ENCODE assay signal across 7 mouse cellular contexts in genomic region chr7:145302488-145303285, GRCm38 (mm10). TPM values are rescaled to one million over a fixed set of nuclear protein-coding genes. Genes with fewer than 3 reads are reported as not detected.
DNase-seq lines count a peak whose midpoint lies in the region; ATAC-seq and TF ChIP-seq lines count a peak whose summit lies in the region.

No protein-coding gene starts in this region.

- ATAC-seq in heart, embryonic 13.5 days (ENCODE audit: extremely low read depth, insufficient number of reproducible peaks, low FRiP score, low TSS enrichment) = peak; percentile 64; the same call in 1 of the 2 replicates
- ATAC-seq in kidney, embryonic 16.5 days (ENCODE audit: low FRiP score, low TSS enrichment) = peak; percentile 95
- ATAC-seq in stomach, embryonic 14.5 days (ENCODE audit: insufficient number of reproducible peaks, insufficient read depth, low FRiP score, low read depth) = peak; percentile 86

- H3K9ac ChIP-seq in heart, embryonic 13.5 days = peak overlapping the region; percentile 66
- peak overlapping the region; percentile 61 for H3K9ac ChIP-seq in kidney, embryonic 16.5 days (replicated peaks; ENCODE audit: low read length)
- H3K9ac ChIP-seq in stomach, embryonic 14.5 days (replicated peaks; ENCODE audit: low read depth, low read length) = no peak overlapping the region

- TF ChIP-seq CTCF in embryonic fibroblast, embryonic 13.5 days (IDR thresholded peaks at IDR 0.05; ENCODE audit: borderline replicate concordance, insufficient read depth, low read length) = no peak

- peak; percentile 62; the same call in 1 of the 2 replicates for TF ChIP-seq POLR2A in embryonic fibroblast, embryonic 13.5 days (IDR thresholded peaks at IDR 0.05; ENCODE audit: low read depth, low read length)

- H3K4me2 ChIP-seq in heart, embryonic 13.5 days = peak overlapping the region; percentile 66
- H3K4me2 ChIP-seq in kidney, embryonic 16.5 days (replicated peaks; ENCODE audit: low read depth, low read length) = peak overlapping the region; percentile 55
- peak overlapping the region; percentile 41 for H3K4me2 ChIP-seq in stomach, embryonic 14.5 days (replicated peaks; ENCODE audit: low read depth, low read length)

- peaks cover 13% of the 10 kb centered on the region for H3K4me1 ChIP-seq in embryonic fibroblast, embryonic 13.5 days (ENCODE audit: control insufficient read depth, insufficient read depth, low read length)
- H3K4me1 ChIP-seq in heart, embryonic 13.5 days = peaks cover 19% of the 10 kb centered on the region
- peaks cover 19% of the 10 kb centered on the region; the same call in 1 of the 2 replicates for H3K4me1 ChIP-seq in kidney, embryonic 16.5 days (ENCODE audit: insufficient read depth, low read length)
- H3K4me1 ChIP-seq in stomach, embryonic 14.5 days (ENCODE audit: control insufficient read depth, insufficient read depth, low read length) = peaks cover 24% of the 10 kb centered on the region

- no peaks in the 10 kb centered on the region for H3K36me3 ChIP-seq in heart, embryonic 13.5 days
- no peaks in the 10 kb centered on the region for H3K36me3 ChIP-seq in kidney, embryonic 16.5 days (ENCODE audit: insufficient read depth, low read length)
- H3K36me3 ChIP-seq in stomach, embryonic 14.5 days (ENCODE audit: control insufficient read depth, insufficient read depth, low read length) = no peaks in the 10 kb centered on the region

- WGBS in heart, embryonic 13.5 days = 7% methylated on average over 20 of the region's 20 CpGs
- 3% methylated on average over 20 of the region's 20 CpGs for WGBS in kidney, embryonic 16.5 days
- WGBS in stomach, embryonic 14.5 days = 6% methylated on average over 20 of the region's 20 CpGs

- H3K9me3 ChIP-seq in heart, embryonic 13.5 days = no peaks in the 10 kb centered on the region
- H3K9me3 ChIP-seq in kidney, embryonic 16.5 days (ENCODE audit: low read length) = no peaks in the 10 kb centered on the region
- H3K9me3 ChIP-seq in stomach, embryonic 14.5 days (ENCODE audit: control insufficient read depth, low read depth, low read length) = no peaks in the 10 kb centered on the region

- H3K27me3 ChIP-seq in heart, embryonic 13.5 days (replicated peaks) = 0 out of 2 replicates have a peak, but pooled peaks cover 2% of the 10 kb centered on the region
- H3K27me3 ChIP-seq in kidney, embryonic 16.5 days (ENCODE audit: insufficient read depth, low read length) = no peaks in the 10 kb centered on the region
- no peaks in the 10 kb centered on the region for H3K27me3 ChIP-seq in stomach, embryonic 14.5 days (ENCODE audit: control insufficient read depth, insufficient read depth, low read length)

- peak; percentile 82 for DNase-seq in cerebellum, adult 11 months
- DNase-seq in lung, postnatal 25 days (ENCODE audit: low spot score) = peak; percentile 90
- DNase-seq in right cerebral cortex, adult 18-20 months = no peak

- H3K27ac ChIP-seq in embryonic fibroblast, embryonic 13.5 days (ENCODE audit: insufficient read depth, low read length) = peak overlapping the region; percentile 96
- H3K27ac ChIP-seq in heart, embryonic 13.5 days (replicated peaks) = peak overlapping the region; percentile 36; the same call in 1 of the 2 replicates
- H3K27ac ChIP-seq in kidney, embryonic 16.5 days (ENCODE audit: low read length) = peak overlapping the region; percentile 81
- H3K27ac ChIP-seq in stomach, embryonic 14.5 days (ENCODE audit: low read length) = peak overlapping the region; percentile 66

- no peak overlapping the region for H3K4me3 ChIP-seq in embryonic fibroblast, embryonic 13.5 days (ENCODE audit: insufficient read depth, low read length)
- H3K4me3 ChIP-seq in heart, embryonic 13.5 days = peak overlapping the region; percentile 33
- H3K4me3 ChIP-seq in kidney, embryonic 16.5 days (ENCODE audit: low read length) = peak overlapping the region; percentile 14
- H3K4me3 ChIP-seq in stomach, embryonic 14.5 days (ENCODE audit: low read depth, low read length) = no peak overlapping the region

RNA-seq across cellular contexts. Expression of gene Mrgprf, which starts 2.1 kb away (rescaled TPM):
- polyA plus RNA-seq in embryonic fibroblast, embryonic 13.5 days (2011; ENCODE audit: insufficient read length, low read depth, missing spikeins) = 33.0 and 38.2 TPM in 2 replicates
- polyA plus RNA-seq in heart, embryonic 13.5 days (2015; fragmentation: Nextera tagmentation; extraction: Ambion mirVana) = 0.23 and 0.25 TPM in 2 replicates
- 3.5 and 3.8 TPM in 2 replicates for polyA plus RNA-seq in kidney, embryonic 16.5 days (2015; fragmentation: Nextera tagmentation; extraction: Ambion mirVana)
- polyA plus RNA-seq in stomach, embryonic 14.5 days (2014; fragmentation: Nextera tagmentation; extraction: Ambion mirVana) = 2.9 and 3.7 TPM in 2 replicates

RNA-seq across cellular contexts. Expression of gene Mrgprd, which starts 11.9 kb away (rescaled TPM):
- polyA plus RNA-seq in embryonic fibroblast, embryonic 13.5 days (2011; ENCODE audit: insufficient read length, low read depth, missing spikeins) = not detected in 2 replicates
- polyA plus RNA-seq in heart, embryonic 13.5 days (2015; fragmentation: Nextera tagmentation; extraction: Ambion mirVana) = not detected in 2 replicates
- polyA plus RNA-seq in kidney, embryonic 16.5 days (2015; fragmentation: Nextera tagmentation; extraction: Ambion mirVana) = not detected in 2 replicates
- polyA plus RNA-seq in stomach, embryonic 14.5 days (2014; fragmentation: Nextera tagmentation; extraction: Ambion mirVana) = not detected in 2 replicates

RNA-seq across cellular contexts. Expression of gene Tpcn2, which starts 18.9 kb away (rescaled TPM):
- polyA plus RNA-seq in embryonic fibroblast, embryonic 13.5 days (2011; ENCODE audit: insufficient read length, low read depth, missing spikeins) = 22.1 and 23.8 TPM in 2 replicates
- 4.4 and 5.7 TPM in 2 replicates for polyA plus RNA-seq in heart, embryonic 13.5 days (2015; fragmentation: Nextera tagmentation; extraction: Ambion mirVana)
- polyA plus RNA-seq in kidney, embryonic 16.5 days (2015; fragmentation: Nextera tagmentation; extraction: Ambion mirVana) = 11.4 and 12.2 TPM in 2 replicates
- 4.4 and 5.3 TPM in 2 replicates for polyA plus RNA-seq in stomach, embryonic 14.5 days (2014; fragmentation: Nextera tagmentation; extraction: Ambion mirVana)

Comparison
In these comparisons a context has a peak if more than half of its experiments do, and no peak if none do; other contexts are left out.
1. H3K27ac ChIP-seq: peak in every context shown above with its lines; median percentile 96 in embryonic fibroblast, embryonic 13.5 days; 81 in kidney, embryonic 16.5 days; 66 in stomach, embryonic 14.5 days; 36 in heart, embryonic 13.5 days.
2. H3K4me3 ChIP-seq: peak in heart, embryonic 13.5 days (single experiment) and kidney, embryonic 16.5 days (single experiment); none in embryonic fibroblast, embryonic 13.5 days (single experiment) and stomach, embryonic 14.5 days (single experiment).
3. Peak in every context shown above with its lines, with median percentiles within 50 percentile points of each other: ATAC-seq and H3K4me2 ChIP-seq.